Mouse (Mus musculus) bone marrow macrophage, adult 2 months (primary cell): ENCODE measurements around the gene Tex11.

Source experiments
- CTCF ChIP-seq: IDR thresholded peaks from 2 replicates; pipeline ENCODE4 v1.5.1; 2012; ENCODE audit warnings: low read depth, mild to moderate bottlenecking, low read length, moderate library complexity
- POLR2A ChIP-seq: IDR thresholded peaks from 2 replicates; pipeline ENCODE4 v1.6.1; 2012; ENCODE audit warnings: mild to moderate bottlenecking, low read depth, low read length, borderline replicate concordance

DNA sequence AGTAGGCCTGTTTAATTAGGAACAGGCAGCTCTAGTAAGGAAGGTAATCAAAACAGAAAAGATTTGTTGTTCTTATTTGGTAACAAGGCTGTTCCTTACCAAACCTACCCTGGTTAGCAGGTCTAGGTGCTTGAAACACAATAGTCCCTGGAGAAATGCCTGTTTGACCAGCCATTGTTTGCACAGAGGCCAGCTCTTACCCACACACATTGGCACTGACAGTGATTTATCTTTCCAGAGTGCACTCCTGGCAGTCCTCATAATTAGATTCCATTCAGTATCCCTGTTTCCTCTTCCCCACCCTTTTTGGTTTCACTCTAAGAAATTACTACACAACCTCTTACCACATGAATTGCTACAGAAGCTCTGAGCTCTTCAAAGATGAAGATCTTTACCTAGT, 220.3 kb downstream of the Tex11 start:
- TF ChIP-seq POLR2A (no peak), CTCF (no peak)
